Mouse (Mus musculus) heart, adult 9 months (tissue): Measurements from ENCODE around the gene Chrnb4.

Experiments used
- DNase-seq, 2 experiments: peaks; one replicate each; pipeline ENCODE4 v3.0.0; 2022; ENCODE audit warnings: low spot score in 2 of 2

Gene Chrnb4

DNA sequence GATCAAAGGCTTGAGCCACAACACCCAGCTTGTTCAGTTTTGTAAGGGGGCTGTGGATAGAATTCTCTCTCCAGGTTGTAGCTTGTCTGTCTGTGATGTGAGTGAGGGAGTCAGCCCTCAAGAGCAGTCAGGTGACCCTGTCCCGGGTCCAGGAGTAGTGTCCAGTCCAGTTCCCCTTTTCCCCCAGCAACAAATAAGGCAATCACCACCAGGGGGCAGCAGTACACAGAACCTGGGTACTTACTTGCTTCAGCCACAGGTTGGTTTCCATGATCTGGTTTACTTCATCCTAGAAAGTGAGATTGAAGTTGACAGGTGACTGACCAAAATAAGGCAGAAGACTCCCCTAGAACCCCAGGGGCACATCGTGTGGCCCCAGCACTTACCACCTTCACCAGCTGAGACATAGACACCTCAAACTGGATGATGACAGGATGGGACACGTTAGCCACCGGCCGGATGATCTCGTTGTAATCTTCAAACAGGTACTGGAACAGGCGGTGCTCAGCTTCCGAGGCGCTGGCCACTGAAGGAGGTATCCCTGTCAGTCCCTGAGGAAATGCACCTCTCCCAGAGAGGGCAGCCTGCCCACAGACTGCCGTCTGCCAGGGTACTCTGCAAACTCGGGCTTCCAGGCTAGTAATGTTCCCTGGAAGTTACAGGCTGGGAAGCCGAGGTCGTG lies 24.5 kb downstream of the Chrnb4 start:
- DNase-seq, result peak; percentile 33 to 59

DNA sequence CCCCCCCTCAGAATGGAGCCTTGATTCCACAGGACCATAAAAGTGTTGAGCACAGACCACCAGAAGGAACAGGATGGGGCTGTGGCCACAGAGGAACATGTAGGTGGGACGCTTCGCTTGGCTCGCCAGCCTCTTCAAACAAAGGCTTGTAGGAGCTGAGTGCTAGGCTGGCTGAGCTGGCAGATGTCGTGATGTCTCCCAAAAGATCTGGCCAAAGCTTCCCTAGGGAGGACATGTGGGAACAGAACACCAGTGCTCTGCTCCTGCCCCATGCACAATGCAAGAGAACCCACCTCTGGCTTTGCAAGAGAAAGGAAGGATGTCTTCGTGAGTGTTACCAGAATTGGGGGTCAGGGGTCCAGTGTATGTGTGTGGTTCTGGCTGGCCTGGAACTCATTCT lies 25.3 kb downstream of the Chrnb4 start:
- DNase-seq, result no peak

DNA sequence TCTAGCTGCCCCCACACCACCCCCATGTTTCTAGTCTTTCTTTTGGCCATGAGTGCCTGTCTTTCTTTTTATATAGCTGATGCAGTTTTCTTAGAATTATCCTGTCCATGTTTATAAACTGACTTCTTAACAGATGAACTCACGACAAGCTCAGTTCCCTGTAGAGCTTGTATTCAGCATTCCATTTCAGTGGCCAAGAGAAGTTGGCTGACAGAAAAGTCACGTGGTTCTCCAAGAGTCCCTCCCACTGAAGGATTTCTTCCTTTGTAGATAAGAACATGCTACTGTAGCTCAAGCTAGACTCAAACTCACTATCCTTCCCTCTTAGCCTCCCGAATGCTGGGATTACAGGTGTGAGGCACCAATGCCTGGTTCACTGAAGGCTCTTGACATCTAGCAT lies 31.7 kb downstream of the Chrnb4 start:
- DNase-seq, result no peak

DNA sequence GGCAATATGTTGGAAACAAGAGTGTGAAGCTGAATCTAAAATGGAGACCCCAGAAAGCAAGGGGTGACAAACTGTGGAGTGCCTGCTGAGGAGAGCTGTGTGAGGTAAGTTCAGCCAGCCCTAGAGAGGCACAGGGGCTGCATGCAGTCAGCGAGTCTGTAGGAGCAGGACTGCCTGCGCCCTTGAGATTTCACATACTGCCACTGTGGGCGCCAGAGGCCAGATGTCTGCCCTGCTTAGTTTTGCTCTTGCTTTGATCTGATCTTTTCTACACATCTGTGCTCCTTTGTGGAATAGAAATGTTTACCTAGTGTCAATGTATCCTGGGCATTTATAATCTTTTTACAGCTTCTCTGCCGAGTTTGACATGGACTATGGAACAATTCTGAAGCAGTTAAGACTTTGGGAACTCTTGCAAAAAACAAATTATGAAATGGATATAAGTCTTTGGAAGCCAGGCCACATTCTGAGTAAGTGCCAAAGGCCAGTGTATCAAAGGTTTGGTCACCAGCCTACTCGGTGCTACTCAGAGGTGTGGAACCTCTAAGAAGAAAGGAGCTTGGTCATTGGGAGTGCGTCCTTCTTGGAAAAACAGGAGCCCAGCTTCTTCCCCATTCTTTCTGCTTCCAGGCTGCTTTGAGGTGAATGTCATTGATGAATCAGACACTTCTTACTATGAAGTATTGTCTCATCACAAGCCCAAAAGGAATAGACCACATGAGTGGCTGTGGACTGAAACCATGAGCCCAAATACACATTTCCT lies 37.8 kb downstream of the Chrnb4 start:
- no peak for DNase-seq

DNA sequence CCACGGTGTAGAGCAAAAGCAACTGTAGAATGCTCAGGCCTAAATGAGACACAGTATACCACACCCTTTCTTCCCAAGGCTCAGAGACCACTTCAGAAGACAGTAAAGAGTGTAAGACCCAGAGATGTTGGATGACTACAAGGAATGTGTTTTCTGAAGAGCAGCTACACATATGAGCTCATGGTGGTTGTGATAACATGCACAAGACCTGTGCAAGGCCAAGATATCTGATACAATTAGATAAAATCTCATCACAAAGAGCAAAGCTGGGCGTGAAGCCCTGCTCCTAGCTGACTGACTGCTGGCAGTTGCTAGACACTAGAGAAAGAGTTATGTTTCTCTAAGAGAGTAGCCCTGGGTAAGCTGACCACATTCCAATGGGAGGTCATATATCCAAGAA lies 38.9 kb downstream of the Chrnb4 start:
- no peak for DNase-seq

DNA sequence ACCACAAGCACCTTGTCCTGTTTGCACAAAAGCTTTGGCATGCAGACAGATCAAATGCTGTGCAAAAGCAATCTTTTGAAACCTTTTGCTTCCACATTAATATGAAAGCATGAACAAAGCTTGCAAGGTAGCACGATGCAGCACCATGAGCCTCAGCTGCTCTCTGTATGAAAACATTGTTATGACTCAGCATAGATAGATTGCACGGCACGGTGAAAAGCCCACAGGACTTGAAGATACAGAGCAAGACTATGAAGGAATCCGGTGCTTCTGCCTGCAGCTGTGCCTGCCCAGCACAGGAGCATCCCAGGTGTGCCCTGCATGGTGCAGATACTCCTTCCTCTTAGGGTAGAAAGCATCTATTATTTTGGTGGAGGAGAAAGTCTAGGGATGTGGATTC lies 45.0 kb downstream of the Chrnb4 start:
- no peak for DNase-seq

DNA sequence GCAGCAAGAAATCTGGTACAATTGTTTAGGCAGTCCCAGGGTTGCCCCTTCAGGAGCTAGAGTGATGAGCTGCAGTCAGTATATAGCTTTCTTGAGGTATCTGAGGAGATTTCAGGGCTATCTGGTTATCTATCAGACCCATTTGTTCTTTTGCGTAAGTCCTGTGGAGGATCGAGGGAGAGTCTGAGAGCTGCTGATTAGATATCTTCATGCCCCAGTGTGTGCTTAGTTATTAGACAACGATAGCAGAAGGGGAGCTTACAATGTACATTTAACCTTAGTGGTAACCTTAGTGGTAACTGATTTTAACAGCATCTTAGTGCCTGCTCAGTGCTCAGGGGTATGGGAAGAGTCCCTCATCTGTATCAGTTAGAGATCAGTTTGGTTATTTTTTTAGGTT lies 52.9 kb downstream of the Chrnb4 start:
- DNase-seq, result no peak

DNA sequence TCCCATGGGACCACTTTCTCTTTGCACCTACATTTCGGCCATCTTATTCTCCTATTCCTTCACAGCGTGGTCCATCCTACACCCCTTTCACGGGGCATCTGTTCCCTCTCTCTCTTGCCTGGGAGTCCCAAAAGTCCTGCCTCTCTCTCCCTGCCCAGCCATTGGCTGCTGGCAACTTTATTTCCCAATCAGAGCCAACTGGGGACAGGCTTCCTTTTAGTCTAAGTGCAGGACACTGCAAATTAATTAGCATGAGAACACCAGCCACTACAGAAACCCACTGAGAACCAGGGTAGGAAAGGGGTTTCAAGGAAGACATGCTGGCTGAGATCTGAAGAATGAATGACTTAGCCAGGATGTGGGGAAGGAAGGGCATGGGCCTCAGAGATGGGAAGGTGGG lies 54.2 kb downstream of the Chrnb4 start:
- no peak for DNase-seq

DNA sequence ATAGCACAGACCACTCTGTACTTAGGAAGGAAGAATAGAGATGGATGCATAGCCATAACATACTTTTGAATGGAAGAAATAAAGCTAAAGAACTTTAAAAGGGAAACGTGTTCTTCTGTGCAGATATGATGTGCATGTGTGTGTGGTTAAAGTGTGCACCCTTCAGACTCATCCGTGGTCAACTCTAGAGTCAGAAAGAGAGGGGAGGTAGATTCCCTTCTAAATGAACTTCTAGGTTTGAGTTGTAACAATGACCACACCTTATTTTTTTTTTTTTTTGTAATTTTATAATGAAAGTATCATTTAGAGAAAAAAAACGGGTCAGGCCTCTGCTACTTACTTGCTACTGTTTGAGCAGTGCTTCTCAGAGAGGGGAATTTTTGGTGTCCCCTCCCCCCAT lies 58.2 kb downstream of the Chrnb4 start:
- no peak for DNase-seq

DNA sequence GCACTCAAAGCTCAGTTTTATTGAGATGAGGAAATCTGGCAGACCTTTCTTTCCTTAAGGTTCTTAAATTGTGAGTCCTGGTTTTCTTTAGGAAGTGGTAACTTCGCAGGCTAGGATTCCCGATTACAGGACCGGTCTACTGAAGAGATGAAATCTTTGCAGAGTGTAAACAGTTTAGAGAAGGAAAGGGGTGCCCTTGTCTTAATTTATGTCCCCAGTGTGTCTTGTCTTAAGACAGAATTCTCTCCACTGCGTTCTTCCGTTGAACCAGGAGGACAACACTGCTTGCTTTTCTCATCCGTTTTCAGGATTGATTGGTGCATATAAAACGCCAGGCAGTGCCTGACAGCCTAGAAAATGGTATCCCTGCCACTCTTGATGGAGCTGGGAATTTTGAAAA lies 66.2 kb downstream of the Chrnb4 start:
- DNase-seq, result no peak

DNA sequence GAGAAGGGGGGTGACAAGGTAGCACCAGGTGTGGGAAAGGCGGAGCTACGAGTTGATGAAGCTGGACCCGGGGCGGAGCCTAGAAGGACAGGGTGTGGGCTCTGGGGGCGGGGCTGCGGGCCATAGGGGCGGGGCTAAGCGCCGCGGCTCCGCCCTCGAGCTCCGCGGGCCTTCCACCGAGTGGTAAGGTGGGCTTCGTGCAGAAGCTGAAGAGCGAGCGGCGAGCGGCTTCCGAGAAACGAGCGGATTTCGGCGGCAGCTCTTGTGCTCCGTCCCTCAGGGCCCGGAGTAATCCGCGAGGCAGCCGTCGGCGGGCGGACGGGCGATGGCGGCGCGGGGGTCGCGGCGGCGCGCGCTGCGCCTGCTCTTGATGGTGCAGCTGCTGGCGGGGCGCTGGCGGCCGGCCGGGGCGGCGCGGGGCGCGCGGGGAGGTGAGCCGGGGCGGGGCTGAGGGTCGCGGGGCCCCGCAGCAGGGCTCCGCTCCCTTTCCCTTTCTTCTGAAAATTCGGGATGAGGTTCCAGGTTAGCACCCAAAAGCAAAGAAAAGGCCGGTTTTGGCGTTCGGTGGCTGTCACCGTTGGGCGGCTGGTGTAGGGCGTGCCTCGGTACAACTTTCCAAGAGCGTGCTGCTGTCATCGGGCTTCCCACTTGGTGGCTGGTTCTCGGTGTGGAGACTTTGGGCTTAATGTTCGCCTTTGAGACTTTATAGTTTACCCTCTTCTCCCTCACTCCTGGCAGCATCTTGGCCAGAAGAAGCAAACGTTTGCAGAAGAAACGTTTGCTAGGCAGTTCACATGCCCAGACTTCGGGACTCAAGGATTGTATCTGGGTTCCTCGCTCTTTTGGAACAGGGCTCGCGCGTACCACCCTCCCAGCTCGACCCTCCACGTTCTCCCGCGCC lies 67.0 kb downstream of the Chrnb4 start:
- DNase-seq, result no peak

DNA sequence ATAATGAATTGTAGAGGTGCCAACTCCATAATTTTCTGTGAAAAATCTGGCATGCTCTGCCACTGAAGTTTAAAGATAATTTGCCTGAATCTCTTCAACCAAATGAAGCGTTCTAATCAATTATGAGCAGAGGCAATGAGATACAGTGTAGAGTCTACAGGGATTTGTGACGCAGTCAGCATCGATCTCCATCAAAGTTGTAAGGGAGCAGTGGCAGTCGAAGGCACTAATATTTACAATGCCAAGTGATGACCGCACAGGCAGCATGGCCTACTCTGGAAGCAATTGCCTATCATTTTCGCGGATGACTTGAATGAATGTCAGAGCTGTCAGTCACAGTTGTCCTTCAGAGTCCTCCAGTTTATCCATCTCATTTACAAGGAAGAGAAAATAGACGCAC lies 67.9 kb downstream of the Chrnb4 start, which contains the start of gene Chrna5:
Chrna5 (plus strand) TSS at position 207 of the 400 bp plus-strand sequence.
- DNase-seq, result no peak
